8 mouse cellular contexts compared by ENCODE assay signal in genomic region chr14:64586860-64587698, GRCm38 (mm10).
DNase-seq lines count a peak whose midpoint lies in the region; ATAC-seq and TF ChIP-seq lines count a peak whose summit lies in the region.

No protein-coding gene starts in this region.

- H3K9me3 ChIP-seq in embryonic facial prominence, embryonic 13.5 days = no peaks in the 10 kb centered on the region
- H3K9me3 ChIP-seq in neural tube, embryonic 11.5 days (ENCODE audit: control insufficient read depth, low read length) = no peaks in the 10 kb centered on the region

- under 1% methylated on average over 58 of the region's 58 CpGs for WGBS in embryonic facial prominence, embryonic 13.5 days
- WGBS in neural tube, embryonic 11.5 days = under 1% methylated on average over 55 of the region's 58 CpGs

- peak overlapping the region; percentile 80 for H3K4me3 ChIP-seq in layer of hippocampus, adult 2 months
- peak overlapping the region; percentile 57 for H3K4me3 ChIP-seq in brown adipose tissue, adult 24 weeks (ENCODE audit: insufficient read depth, low read depth, low read length)
- peak overlapping the region; percentile 48 for H3K4me3 ChIP-seq in embryonic facial prominence, embryonic 13.5 days
- H3K4me3 ChIP-seq in neural tube, embryonic 11.5 days (ENCODE audit: low read depth, low read length) = peak overlapping the region; percentile 62

- DNase-seq in layer of hippocampus, adult 2 months (ENCODE audit: low spot score in 2 of 2) = no peak
- DNase-seq in layer of hippocampus, postnatal 14 days (ENCODE audit: low spot score in 2 of 2) = no peak
- peak; percentile 56 to 72 for DNase-seq in layer of hippocampus, postnatal 36 days
- peak; percentile 79 for DNase-seq in neural tube, embryonic 11.5 days (ENCODE audit: low spot score)
- no peak for DNase-seq in gastrocnemius, postnatal 36 days
- DNase-seq in adrenal gland, postnatal 4 days (ENCODE audit: low spot score in 2 of 2) = no peak

- peaks cover 6% of the 10 kb centered on the region; the same call in 1 of the 2 replicates for H3K4me1 ChIP-seq in brown adipose tissue, adult 24 weeks (ENCODE audit: control insufficient read depth, insufficient read depth, insufficient read length, low read length)
- peaks cover 26% of the 10 kb centered on the region for H3K4me1 ChIP-seq in embryonic facial prominence, embryonic 13.5 days
- 0 out of 2 replicates have a peak, but pooled peaks cover 3% of the 10 kb centered on the region for H3K4me1 ChIP-seq in neural tube, embryonic 11.5 days (ENCODE audit: control insufficient read depth, insufficient read depth, low read length)

- no peak for TF ChIP-seq CTCF in layer of hippocampus, adult 2 months (conservative IDR thresholded peaks at IDR 0.05)

- H3K9ac ChIP-seq in embryonic facial prominence, embryonic 13.5 days = peak overlapping the region; percentile 51; the same call in 1 of the 2 replicates
- peak overlapping the region; percentile 89 for H3K9ac ChIP-seq in neural tube, embryonic 11.5 days (ENCODE audit: low read length)

- peak overlapping the region; percentile 97 for H3K27ac ChIP-seq in layer of hippocampus, adult 2 months
- H3K27ac ChIP-seq in brown adipose tissue, adult 24 weeks (replicated peaks; ENCODE audit: low read depth, low read length) = no peak overlapping the region
- no peak overlapping the region for H3K27ac ChIP-seq in embryonic facial prominence, embryonic 13.5 days
- H3K27ac ChIP-seq in neural tube, embryonic 11.5 days (ENCODE audit: low read depth, low read length) = peak overlapping the region; percentile 98

- intact Hi-C loops in gastrocnemius, postnatal 36 days (cut with DNase I) = no loop called here

- H3K36me3 ChIP-seq in embryonic facial prominence, embryonic 13.5 days = no peaks in the 10 kb centered on the region
- H3K36me3 ChIP-seq in neural tube, embryonic 11.5 days (ENCODE audit: control insufficient read depth, insufficient read depth, low read length) = no peaks in the 10 kb centered on the region

- peaks cover 99% of the 10 kb centered on the region for H3K27me3 ChIP-seq in embryonic facial prominence, embryonic 13.5 days
- peaks cover 50% of the 10 kb centered on the region for H3K27me3 ChIP-seq in neural tube, embryonic 11.5 days (ENCODE audit: control insufficient read depth, insufficient read depth, low read length)

- ATAC-seq in embryonic facial prominence, embryonic 13.5 days (ENCODE audit: insufficient number of reproducible peaks, insufficient read depth, low FRiP score, low TSS enrichment, low read depth) = no peak
- peak; percentile 53 for ATAC-seq in neural tube, embryonic 11.5 days (ENCODE audit: insufficient read depth, low FRiP score, low TSS enrichment)

- peak overlapping the region; percentile 83 for H3K4me2 ChIP-seq in embryonic facial prominence, embryonic 13.5 days
- H3K4me2 ChIP-seq in neural tube, embryonic 11.5 days (ENCODE audit: low read depth) = peak overlapping the region; percentile 72

Comparison
In these comparisons a context has a peak if more than half of its experiments do, and no peak if none do; other contexts are left out.
1. DNase-seq: peak in layer of hippocampus, postnatal 36 days (2 of 2) and neural tube, embryonic 11.5 days (single experiment); none in layer of hippocampus, adult 2 months (0 of 2), layer of hippocampus, postnatal 14 days (0 of 2), gastrocnemius, postnatal 36 days (0 of 2) and adrenal gland, postnatal 4 days (0 of 2).
2. H3K27ac ChIP-seq: peak in layer of hippocampus, adult 2 months (single experiment) and neural tube, embryonic 11.5 days (single experiment); none in brown adipose tissue, adult 24 weeks (single experiment) and embryonic facial prominence, embryonic 13.5 days (single experiment).
3. Peak in every context shown above with its lines, with median percentiles within 50 percentile points of each other: H3K4me3 ChIP-seq.